Mouse (Mus musculus) megakaryocyte, embryonic 14.5 days (primary cell): ENCODE data around the gene Tmem125.

Source experiments
- FLI1 ChIP-seq: IDR thresholded peaks from 2 replicates; pipeline ENCODE4 v1.6.1; 2012; ENCODE audit warnings: low read length, inconsistent platforms, mixed read lengths
- GATA1 ChIP-seq: IDR thresholded peaks from 3 replicates; pipeline ENCODE4 v1.6.1; 2012; ENCODE audit warnings: mixed read lengths, low read length, inconsistent platforms, borderline replicate concordance

DNA sequence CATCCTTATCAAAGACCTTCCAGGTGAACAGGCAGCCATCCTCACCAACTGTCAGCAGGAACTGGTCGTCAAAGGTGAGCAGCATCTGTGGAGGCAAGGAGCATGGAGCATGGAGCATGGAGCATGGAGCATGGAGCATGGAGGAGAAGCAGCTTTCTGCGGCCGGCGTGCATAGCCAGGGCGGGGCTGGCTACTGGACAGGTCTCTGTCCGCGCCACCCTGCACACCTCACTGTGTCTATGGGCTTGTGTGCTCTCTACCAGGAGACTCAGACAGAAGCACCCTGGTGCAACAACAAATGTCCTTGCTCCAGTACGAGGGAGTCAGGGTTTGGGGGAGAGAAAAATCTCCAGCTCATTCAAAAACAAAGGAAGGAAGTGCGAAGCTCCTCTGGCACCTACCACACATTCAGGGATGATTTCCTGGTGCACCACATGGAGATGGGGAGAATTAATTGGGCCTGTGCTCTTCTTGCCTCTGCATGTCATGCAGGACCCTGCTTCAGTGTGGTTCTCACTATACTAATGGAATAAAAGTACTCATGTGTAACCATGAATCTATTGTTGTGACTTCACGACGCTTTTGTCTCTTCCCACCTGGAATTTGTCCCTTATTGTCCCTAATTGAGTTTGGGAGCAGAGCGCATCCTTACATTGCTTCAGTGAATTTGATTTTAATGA, 45.3 kb upstream of the Tmem125 start:
- TF ChIP-seq GATA1: no peak
- TF ChIP-seq FLI1: no peak
